8 mouse cellular contexts compared by ENCODE assay signal in genomic region chr4:41134935-41135710, GRCm38 (mm10). TPM values are rescaled to one million over a fixed set of nuclear protein-coding genes. Genes with fewer than 3 reads are reported as not detected.
DNase-seq lines count a peak whose midpoint lies in the region; ATAC-seq and TF ChIP-seq lines count a peak whose summit lies in the region.

No protein-coding gene starts in this region.

- ATAC-seq in forebrain, embryonic 13.5 days: peak; percentile 97
- peak; percentile 95 for ATAC-seq in lung, embryonic 14.5 days (ENCODE audit: insufficient read depth)

- no peaks in the 10 kb centered on the region for H3K9me3 ChIP-seq in ES-Bruce4 (replicated peaks; ENCODE audit: control insufficient read depth, insufficient read depth, low read length, poor library complexity, severe bottlenecking)
- no peaks in the 10 kb centered on the region for H3K9me3 ChIP-seq in forebrain, embryonic 13.5 days (replicated peaks)
- no peaks in the 10 kb centered on the region for H3K9me3 ChIP-seq in lung, embryonic 14.5 days (ENCODE audit: low read depth, low read length)

- no peaks in the 10 kb centered on the region for H3K27me3 ChIP-seq in ES-Bruce4 (ENCODE audit: control insufficient read depth, insufficient read depth, low read length, poor library complexity, severe bottlenecking)
- H3K27me3 ChIP-seq in forebrain, embryonic 13.5 days: no peaks in the 10 kb centered on the region
- H3K27me3 ChIP-seq in lung, embryonic 14.5 days (ENCODE audit: insufficient read depth, low read length): no peaks in the 10 kb centered on the region

- H3K4me1 ChIP-seq in ES-Bruce4 (ENCODE audit: control insufficient read depth, insufficient read depth, low read length): no peaks in the 10 kb centered on the region
- H3K4me1 ChIP-seq in forebrain, embryonic 13.5 days: peaks cover 21% of the 10 kb centered on the region
- H3K4me1 ChIP-seq in lung, embryonic 14.5 days (ENCODE audit: insufficient read depth): no peaks in the 10 kb centered on the region
- no peaks in the 10 kb centered on the region for H3K4me1 ChIP-seq in olfactory bulb, adult 2 months (ENCODE audit: control insufficient read depth, insufficient read depth, low read length)

- WGBS in forebrain, embryonic 13.5 days: 2% methylated on average over 27 of the region's 70 CpGs
- WGBS in lung, embryonic 14.5 days: 0% methylated on average over 29 of the region's 70 CpGs
- WGBS in olfactory bulb, adult 2 months: 2% methylated on average over 43 of the region's 70 CpGs

- peak overlapping the region; percentile 65 for H3K27ac ChIP-seq in ES-Bruce4 (ENCODE audit: insufficient read depth, low read length)
- H3K27ac ChIP-seq in forebrain, embryonic 13.5 days: peak overlapping the region; percentile 99
- H3K27ac ChIP-seq in lung, embryonic 14.5 days (ENCODE audit: low read depth): peak overlapping the region; percentile 99
- H3K27ac ChIP-seq in olfactory bulb, adult 2 months (ENCODE audit: insufficient read depth, low read depth, low read length): peak overlapping the region; percentile 93

- peak; percentile 69 for DNase-seq in c-Kit-positive CD71-positive TER-119-positive erythroid progenitor cells, embryonic 14.5 days (ENCODE audit: low spot score)
- peak; percentile 83 to 84 for DNase-seq in heart, postnatal 10 days
- DNase-seq in layer of hippocampus, adult 18-20 months (ENCODE audit: low spot score in 2 of 2): peak; percentile 48 to 72
- peak; percentile 86 for DNase-seq in lung, embryonic 14.5 days
- DNase-seq in thymus, adult 18-20 months: peak; percentile 63 to 71

- TF ChIP-seq CTCF in ES-Bruce4 (IDR thresholded peaks at IDR 0.05; ENCODE audit: low read depth, low read length): no peak
- no peak for TF ChIP-seq CTCF in lung, embryonic 14.5 days (IDR thresholded peaks at IDR 0.05; ENCODE audit: low read depth)
- no peak for TF ChIP-seq CTCF in olfactory bulb, adult 2 months (IDR thresholded peaks at IDR 0.05; ENCODE audit: insufficient read depth, low read depth, low read length)

- TF ChIP-seq POLR2A in ES-Bruce4 (IDR thresholded peaks at IDR 0.05; ENCODE audit: insufficient read depth, low read length): no peak
- TF ChIP-seq POLR2A in olfactory bulb, adult 2 months (IDR thresholded peaks at IDR 0.05; ENCODE audit: insufficient read depth, low read depth, low read length): peak; percentile 25; the same call in 1 of the 2 replicates

- peak overlapping the region; percentile 100 for H3K9ac ChIP-seq in ES-Bruce4 (ENCODE audit: low read depth, poor library complexity, severe bottlenecking)
- H3K9ac ChIP-seq in forebrain, embryonic 13.5 days: peak overlapping the region; percentile 99
- peak overlapping the region; percentile 100 for H3K9ac ChIP-seq in lung, embryonic 14.5 days

- no peaks in the 10 kb centered on the region for H3K36me3 ChIP-seq in ES-Bruce4 (ENCODE audit: control insufficient read depth, insufficient read depth, low read length, poor library complexity, severe bottlenecking)
- peaks cover 10% of the 10 kb centered on the region for H3K36me3 ChIP-seq in forebrain, embryonic 13.5 days (ENCODE audit: poor library complexity, severe bottlenecking)
- 0 out of 2 replicates have a peak, but pooled peaks cover 12% of the 10 kb centered on the region for H3K36me3 ChIP-seq in lung, embryonic 14.5 days (ENCODE audit: insufficient read depth)

- intact Hi-C loops in heart, postnatal 10 days (cut with DNase I): loop anchor here (5.0 kb wide), 1 partner anchor 137 kb away; no protein-coding TSS in a partner anchor

- peak overlapping the region; percentile 74 for H3K4me3 ChIP-seq in ES-Bruce4 (ENCODE audit: low read depth, low read length)
- peak overlapping the region; percentile 97 for H3K4me3 ChIP-seq in forebrain, embryonic 13.5 days
- peak overlapping the region; percentile 94 for H3K4me3 ChIP-seq in lung, embryonic 14.5 days (ENCODE audit: low read depth, low read length)
- H3K4me3 ChIP-seq in olfactory bulb, adult 2 months (ENCODE audit: insufficient read depth, low read depth, low read length): peak overlapping the region; percentile 92

- no peak for TF ChIP-seq EP300 in ES-Bruce4 (IDR thresholded peaks at IDR 0.05; ENCODE audit: insufficient read depth, low read depth, low read length)

- peak overlapping the region; percentile 76 for H3K4me2 ChIP-seq in forebrain, embryonic 13.5 days
- H3K4me2 ChIP-seq in lung, embryonic 14.5 days: peak overlapping the region; percentile 75

RNA-seq across cellular contexts. Expression of gene Ube2r2, which starts 0.4 kb away (rescaled TPM):
- polyA plus RNA-seq in ES-Bruce4 (2011; ENCODE audit: insufficient read depth, insufficient read length, low read depth, missing spikeins): 130 and 134 TPM in 2 replicates
- polyA plus RNA-seq in forebrain, embryonic 13.5 days (2015; fragmentation: Nextera tagmentation; extraction: Ambion mirVana): 73.2 and 74.6 TPM in 2 replicates
- 100 to 1,000 TPM; 123 to 137 TPM for total RNA-seq in heart, postnatal 10 days (2021)
- 10 to 100 TPM; 78.4 to 78.6 TPM for total RNA-seq in layer of hippocampus, adult 18-20 months (2021)
- polyA plus RNA-seq in lung, embryonic 14.5 days (2014; fragmentation: Nextera tagmentation; extraction: Ambion mirVana): 89.5 and 92.5 TPM in 2 replicates
- not detected in 2 replicates for polyA plus RNA-seq in olfactory bulb, adult 2 months (2012; ENCODE audit: insufficient read depth, insufficient read length, low replicate concordance, missing spikeins)

RNA-seq across cellular contexts. Expression of gene Nol6, which starts 10.9 kb away (rescaled TPM):
- polyA plus RNA-seq in ES-Bruce4 (2011; ENCODE audit: insufficient read depth, insufficient read length, low read depth, missing spikeins): 56.0 and 56.1 TPM in 2 replicates
- polyA plus RNA-seq in forebrain, embryonic 13.5 days (2015; fragmentation: Nextera tagmentation; extraction: Ambion mirVana): 24.2 and 28.7 TPM in 2 replicates
- total RNA-seq in heart, postnatal 10 days (2021): 10 to 100 TPM; 21.3 to 22.8 TPM
- total RNA-seq in layer of hippocampus, adult 18-20 months (2021): 100 to 1,000 TPM; 107 to 108 TPM
- polyA plus RNA-seq in lung, embryonic 14.5 days (2014; fragmentation: Nextera tagmentation; extraction: Ambion mirVana): 27.2 and 32.4 TPM in 2 replicates
- polyA plus RNA-seq in olfactory bulb, adult 2 months (2012; ENCODE audit: insufficient read depth, insufficient read length, low replicate concordance, missing spikeins): not detected in 2 replicates

RNA-seq across cellular contexts. Expression of gene Aqp3, which starts 37.1 kb away (rescaled TPM):
- polyA plus RNA-seq in ES-Bruce4 (2011; ENCODE audit: insufficient read depth, insufficient read length, low read depth, missing spikeins): 15.7 and 16.7 TPM in 2 replicates
- 0.10 TPM in 1 of 2 replicates, not detected in the other for polyA plus RNA-seq in forebrain, embryonic 13.5 days (2015; fragmentation: Nextera tagmentation; extraction: Ambion mirVana)
- total RNA-seq in heart, postnatal 10 days (2021): under 1 TPM in 1 of 2 experiments, not detected in 1; 0.53 TPM
- not detected for total RNA-seq in layer of hippocampus, adult 18-20 months (2021)
- 0.24 and 0.51 TPM in 2 replicates for polyA plus RNA-seq in lung, embryonic 14.5 days (2014; fragmentation: Nextera tagmentation; extraction: Ambion mirVana)
- not detected in 2 replicates for polyA plus RNA-seq in olfactory bulb, adult 2 months (2012; ENCODE audit: insufficient read depth, insufficient read length, low replicate concordance, missing spikeins)

Comparison
In these comparisons a context has a peak if more than half of its experiments do, and no peak if none do; other contexts are left out.
1. Peak in every context shown above with its lines: DNase-seq, ATAC-seq, H3K4me3 ChIP-seq and H3K27ac ChIP-seq.
2. RNA of gene Aqp3, which starts 37.1 kb away (polyA plus RNA-seq): 15.7 to 16.7 TPM in ES-Bruce4; 0.24 to 0.51 TPM in lung, embryonic 14.5 days, 0.10 TPM in forebrain, embryonic 13.5 days and not detected in olfactory bulb, adult 2 months; every median in the first group is over 10 times any median in the second.